Mouse (Mus musculus) splenic B cell, adult 2 months (primary cell): ENCODE results near the gene Arhgap5.

Experiments used
- DNase-seq: peaks from one replicate; pipeline ENCODE4 v3.0.0-alpha.2; 2011; ENCODE audit warnings: low read depth, low spot score
- H3K27me3 ChIP-seq: 2 replicates; pipeline ENCODE4 v1.6.1; 2012; ENCODE audit warnings: mild to moderate bottlenecking, low read length, moderate library complexity, mixed read lengths; ENCODE audit not compliant: control insufficient read depth, poor library complexity, insufficient read depth, severe bottlenecking
- H3K36me3 ChIP-seq: 2 replicates; pipeline ENCODE4 v1.6.1; 2012; ENCODE audit warnings: mild to moderate bottlenecking, low read length, moderate library complexity, mixed read lengths; ENCODE audit not compliant: control insufficient read depth, poor library complexity, insufficient read depth, severe bottlenecking

Gene Arhgap5

DNA sequence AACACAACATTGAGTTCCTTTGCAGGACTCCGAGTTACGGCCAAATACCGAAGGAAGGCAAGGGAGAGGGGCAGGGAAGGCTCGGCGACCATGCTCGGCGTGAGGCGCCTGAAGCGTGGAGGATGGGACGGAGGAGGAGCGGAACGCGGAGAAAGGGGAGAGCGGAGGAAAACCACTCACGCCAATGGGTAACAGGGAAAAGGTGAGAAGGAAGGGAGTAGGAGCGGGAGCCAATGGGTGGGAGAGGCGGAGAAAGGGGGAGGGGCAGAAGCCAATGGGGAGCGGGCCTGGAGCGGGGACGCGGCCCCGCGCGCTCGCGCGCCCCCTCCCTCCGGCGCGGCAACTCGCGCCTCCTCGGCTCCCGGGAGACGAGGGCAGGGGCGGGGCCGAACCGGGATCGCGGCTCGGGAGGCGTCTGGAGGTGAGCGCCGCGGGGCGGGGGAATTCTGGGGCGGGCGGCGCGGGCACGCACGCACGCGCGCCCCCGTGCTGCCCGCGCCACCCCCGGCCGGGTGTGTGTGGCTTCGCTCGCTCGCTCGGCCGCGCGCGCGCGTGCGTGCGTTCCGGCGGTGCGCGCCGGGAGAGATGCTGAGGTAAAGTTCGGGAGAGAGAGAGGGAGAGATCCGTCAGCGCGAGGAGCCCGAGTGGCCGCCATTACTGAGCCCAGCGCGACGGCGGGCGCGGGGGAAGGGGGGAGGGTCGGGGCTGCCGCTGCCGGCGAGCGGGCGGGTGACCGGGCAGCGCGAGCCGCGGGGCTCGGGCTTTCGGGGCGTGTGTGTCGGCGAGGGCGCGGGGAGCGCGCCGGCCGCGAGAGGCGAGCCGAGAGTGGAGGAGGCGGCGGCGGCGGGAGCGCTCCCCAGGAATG lies at the start of gene Arhgap5:
Gene Arhgap5 (plus strand): TSS at position 517 of the 865 bp plus-strand sequence.
- no peaks in the 10 kb centered on the region for H3K27me3 ChIP-seq

GRCm38 (mm10) chr12:52464593-52464992 lies 39.2 kb upstream of the Arhgap5 start:
- no peaks in the 10 kb centered on the region for H3K36me3 ChIP-seq
- DNase-seq: no peak
- no peaks in the 10 kb centered on the region for H3K27me3 ChIP-seq

More for the DNA sequence above, at the start of gene Arhgap5:
- DNase-seq: peak; percentile 72
- H3K36me3 ChIP-seq: no peaks in the 10 kb centered on the region

DNA sequence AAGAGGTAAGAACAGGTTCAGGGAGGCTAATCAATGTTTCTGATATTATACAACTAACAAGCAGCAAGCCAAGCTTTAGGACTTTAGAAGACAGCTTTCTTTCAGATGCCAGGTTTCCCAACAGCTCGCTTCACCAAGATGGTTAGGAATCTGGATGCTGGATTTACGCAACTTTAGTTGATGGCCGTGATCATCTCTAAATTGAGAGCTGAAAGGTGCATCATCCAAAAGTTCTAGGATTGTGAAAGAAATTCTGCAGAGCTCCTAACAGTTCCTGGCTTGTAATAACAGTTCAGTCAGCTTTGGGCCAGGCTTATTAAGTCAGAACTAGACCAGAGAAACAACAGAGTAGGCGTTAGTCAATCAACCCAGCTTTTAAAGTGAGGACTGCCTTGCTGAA lies 32.2 kb upstream of the Arhgap5 start:
- DNase-seq: no peak
- Histone ChIP-seq H3K27me3 (no peaks in the 10 kb centered on the region), H3K36me3 (no peaks in the 10 kb centered on the region)

DNA sequence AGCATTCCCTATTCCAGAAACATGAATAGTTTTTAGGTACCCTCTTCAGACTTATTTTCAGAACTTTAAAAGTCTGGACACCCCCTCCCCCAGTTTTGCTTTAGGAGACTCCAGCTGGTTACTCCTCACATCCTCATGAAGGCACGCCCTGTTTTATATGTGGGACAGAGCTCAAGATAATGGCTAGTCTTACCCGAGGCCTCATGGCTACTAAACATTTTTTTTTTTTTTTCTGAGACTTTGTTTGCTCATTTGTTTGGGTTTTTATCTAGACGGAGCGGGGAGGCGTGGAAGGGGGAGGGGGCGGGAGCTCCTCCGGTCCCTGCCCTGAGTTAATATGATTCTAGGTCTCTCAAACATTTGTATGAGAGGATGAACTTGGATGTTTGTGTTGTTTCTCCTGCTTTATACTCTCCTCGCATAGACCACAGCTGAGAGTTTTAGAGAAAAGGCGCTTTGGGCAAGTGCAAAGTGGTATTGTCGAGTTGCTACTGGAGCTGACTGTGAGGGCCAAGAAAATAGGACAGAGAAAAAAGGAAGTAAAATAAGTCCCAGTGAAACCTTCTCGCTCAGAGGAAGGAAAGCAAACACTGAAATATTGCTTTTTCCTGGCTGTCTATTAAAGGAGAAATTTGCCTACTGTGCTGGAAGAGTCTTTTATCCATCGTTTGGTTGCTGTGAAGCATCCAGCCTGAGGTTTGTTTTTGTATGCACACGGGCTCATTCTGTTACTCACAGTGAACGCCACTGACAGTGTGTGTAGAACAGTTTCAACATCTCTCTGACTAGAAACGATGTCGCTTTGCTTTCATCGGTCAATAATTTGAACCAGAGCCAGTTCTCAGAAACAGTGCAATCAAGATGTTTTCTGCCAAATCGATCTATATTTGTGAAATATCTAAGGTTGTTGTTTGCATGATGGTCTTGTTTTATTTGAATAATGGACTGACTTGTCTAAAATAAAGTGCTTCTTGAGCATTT lies 29.5 kb upstream of the Arhgap5 start:
- H3K36me3 ChIP-seq: no peaks in the 10 kb centered on the region

GRCm38 (mm10) chr12:52476036-52476435 lies 27.7 kb upstream of the Arhgap5 start:
- no peaks in the 10 kb centered on the region for H3K36me3 ChIP-seq
- no peak for DNase-seq
- no peaks in the 10 kb centered on the region for H3K27me3 ChIP-seq

More for the DNA sequence above, 29.5 kb upstream of the Arhgap5 start:
- DNase-seq: no peak
- H3K27me3 ChIP-seq: no peaks in the 10 kb centered on the region

DNA sequence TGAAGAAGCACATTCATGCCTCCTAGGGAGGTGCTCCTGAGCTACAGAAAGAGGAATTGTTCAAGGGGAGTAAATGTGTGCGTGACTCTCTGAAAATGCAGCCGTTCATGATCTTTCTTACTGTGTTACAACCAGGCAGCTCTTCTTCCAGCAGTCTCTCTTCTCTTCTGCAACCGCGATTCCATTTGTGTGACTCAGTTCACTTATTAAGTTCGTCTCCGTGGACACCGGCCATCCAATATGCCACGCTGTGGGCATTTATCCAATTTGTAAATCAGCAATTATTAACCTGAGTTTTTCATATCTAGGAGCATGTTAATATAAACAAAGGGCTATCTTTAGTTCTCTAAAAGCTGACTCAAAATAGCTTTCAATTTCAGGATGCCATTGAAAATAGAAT lies 25.2 kb upstream of the Arhgap5 start:
- no peaks in the 10 kb centered on the region for H3K27me3 ChIP-seq
- H3K36me3 ChIP-seq: no peaks in the 10 kb centered on the region
- no peak for DNase-seq

GRCm38 (mm10) chr12:52479323-52479722 lies 24.4 kb upstream of the Arhgap5 start:
- DNase-seq: no peak
- Histone ChIP-seq H3K36me3 (no peaks in the 10 kb centered on the region), H3K27me3 (no peaks in the 10 kb centered on the region)

DNA sequence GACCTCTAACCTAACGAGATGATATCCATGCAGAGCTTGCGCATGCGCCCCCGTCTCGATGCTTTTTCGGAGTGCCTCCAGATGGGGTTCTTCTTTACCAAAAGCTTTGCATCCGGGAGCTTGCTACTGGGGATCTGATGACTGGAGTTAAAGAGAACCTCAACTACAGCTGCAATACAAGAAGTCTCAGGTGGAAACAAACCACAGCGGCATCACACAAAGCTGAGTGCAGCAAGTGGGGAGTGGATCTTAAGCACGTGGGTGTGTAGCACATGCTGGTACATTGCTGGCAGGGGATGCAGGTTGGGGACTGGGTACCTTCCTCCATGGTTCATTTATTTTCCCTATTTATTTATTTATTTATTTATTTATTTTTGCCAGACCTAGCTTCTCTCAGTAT lies 22.9 kb upstream of the Arhgap5 start:
- DNase-seq: no peak
- Histone ChIP-seq H3K36me3 (no peaks in the 10 kb centered on the region), H3K27me3 (no peaks in the 10 kb centered on the region)

- peak; percentile 21 for DNase-seq
- no peaks in the 10 kb centered on the region for H3K27me3 ChIP-seq
- no peaks in the 10 kb centered on the region for H3K36me3 ChIP-seq
These were observed 21.7 kb upstream of the Arhgap5 start for GRCm38 (mm10) chr12:52481969-52482550.

DNA sequence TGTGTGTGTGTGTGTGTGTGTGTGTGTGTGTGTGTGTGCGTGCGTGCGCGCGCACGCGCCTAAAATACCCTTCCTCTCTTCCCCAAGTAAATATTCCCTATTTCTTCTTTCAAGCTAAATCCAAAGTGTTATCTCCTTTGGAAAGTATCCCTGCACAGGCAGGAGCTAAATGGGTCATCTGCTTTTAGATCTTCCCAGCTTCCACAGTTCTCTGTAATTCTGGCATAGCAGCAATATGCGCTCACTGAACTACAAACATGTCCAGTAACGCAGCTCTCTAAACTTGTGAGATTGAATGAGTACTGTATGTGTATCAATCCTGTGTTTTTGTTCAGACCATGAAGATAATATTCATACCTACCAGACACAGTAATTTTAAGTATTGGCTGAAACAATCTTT lies 20.6 kb upstream of the Arhgap5 start:
- DNase-seq: no peak
- H3K36me3 ChIP-seq: no peaks in the 10 kb centered on the region
- H3K27me3 ChIP-seq: no peaks in the 10 kb centered on the region

GRCm38 (mm10) chr12:52488266-52488975 lies 15.4 kb upstream of the Arhgap5 start:
- Histone ChIP-seq H3K36me3 (no peaks in the 10 kb centered on the region), H3K27me3 (no peaks in the 10 kb centered on the region)
- no peak for DNase-seq

GRCm38 (mm10) chr12:52493281-52493681 lies 10.5 kb upstream of the Arhgap5 start:
- Histone ChIP-seq H3K27me3 (no peaks in the 10 kb centered on the region), H3K36me3 (no peaks in the 10 kb centered on the region)
- no peak for DNase-seq

DNA sequence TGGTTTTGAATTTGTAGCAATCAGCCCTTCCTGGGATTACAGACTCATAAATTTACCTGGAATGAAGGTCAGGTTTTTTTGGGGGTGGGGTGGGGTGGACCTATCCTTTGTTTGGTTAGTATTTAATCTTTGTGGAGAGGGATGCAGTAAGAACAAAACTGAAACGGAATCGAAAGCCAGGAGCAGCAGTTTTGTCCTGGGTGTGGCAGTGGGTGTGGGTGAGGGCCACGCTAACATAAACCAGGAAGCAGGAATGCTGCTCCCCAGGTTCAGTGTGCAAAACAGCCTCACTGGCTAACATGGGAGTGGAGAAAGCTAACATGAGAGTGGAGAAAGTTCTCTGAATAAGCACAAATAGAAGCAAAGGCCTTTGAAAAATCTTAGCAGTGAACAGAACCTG lies 6.6 kb upstream of the Arhgap5 start:
- no peaks in the 10 kb centered on the region; the same call in 1 of the 2 replicates for H3K27me3 ChIP-seq
- no peak for DNase-seq
- no peaks in the 10 kb centered on the region for H3K36me3 ChIP-seq
